Mouse (Mus musculus) bone marrow, adult 2 months (tissue): ENCODE measurements around the gene Krt7. TPM values are rescaled to one million over a fixed set of nuclear protein-coding genes. Genes with fewer than 3 reads are reported as not detected.

Experiments
- H3K27ac ChIP-seq: fragments of 200-500 bp; 2 replicates; pipeline ENCODE4 v1.5.1; 2012; ENCODE audit warnings: low read depth, mild to moderate bottlenecking, control low read depth, inconsistent platforms, low read length; ENCODE audit not compliant: control insufficient read depth, poor library complexity, insufficient read depth
- H3K4me1 ChIP-seq: fragments of 200-500 bp; 2 replicates; pipeline ENCODE4 v1.6.1; 2011; ENCODE audit warnings: low read length; ENCODE audit not compliant: control insufficient read depth, insufficient read depth
- H3K4me3 ChIP-seq: fragments of 200-500 bp; replicated peaks from 2 replicates; pipeline ENCODE3; 2011; ENCODE audit warnings: mild to moderate bottlenecking, low read depth, low read length, control low read depth; ENCODE audit not compliant: control insufficient read depth
- CTCF ChIP-seq: fragments of 200-500 bp; IDR thresholded peaks from 2 replicates; pipeline ENCODE4 v1.5.1; 2011; ENCODE audit warnings: low read length, control low read depth; ENCODE audit not compliant: control insufficient read depth, insufficient read depth
- POLR2A ChIP-seq: fragments of 200-500 bp; IDR thresholded peaks from 2 replicates; pipeline ENCODE4 v1.6.1; 2011; ENCODE audit warnings: low read depth, mild to moderate bottlenecking, control low read depth, low read length, borderline replicate concordance; ENCODE audit not compliant: control insufficient read depth
- WGBS: fragments of 180-500 bp; shearing (Covaris S2); methylation state at CpG from one replicate; pipeline ENCODE4 v1.1.7; 2018; 5-methylcytosine and 5-hydroxymethylcytosine counted together
- polyA plus RNA-seq: library from polyadenylated mRNA; stranded (reverse); fragments of >200 nt; gene quantifications from 2 replicates; pipeline ENCODE4 v1.2.4, GENCODE M21; 2011; ENCODE audit warnings: low replicate concordance; ENCODE audit not compliant: missing spikeins, insufficient read depth, insufficient read length

Gene Krt7
- polyA plus RNA-seq, 1 experiment = 4.3 TPM

GRCm38 (mm10) chr15:101367497-101367896 is 43.3 kb upstream of the Krt7 start:
- Histone ChIP-seq H3K4me1 (peaks cover 10% of the 10 kb centered on the region), H3K4me3 (peak overlapping the region; percentile 24), H3K27ac (peak overlapping the region; percentile 52)
- no peak for TF ChIP-seq POLR2A
- TF ChIP-seq CTCF = no peak
- whole genome bisulfite sequencing = 39% methylated on average over 8 of the region's 8 CpGs

- H3K4me1 ChIP-seq = peaks cover 11% of the 10 kb centered on the region
- 62% methylated on average over 6 of the region's 6 CpGs for WGBS
- TF ChIP-seq CTCF (no peak), POLR2A (no peak)
- peak overlapping the region; percentile 4 for H3K27ac ChIP-seq
- H3K4me3 ChIP-seq = no peak overlapping the region
Observed at GRCm38 (mm10) chr15:101368015-101368414, 42.8 kb upstream of the Krt7 start.

- Histone ChIP-seq H3K4me1 (peaks cover 11% of the 10 kb centered on the region), H3K4me3 (no peak overlapping the region), H3K27ac (peak overlapping the region; percentile 6; the same call in 1 of the 2 replicates)
- no peak for TF ChIP-seq CTCF
- TF ChIP-seq POLR2A = no peak
- WGBS = 51% methylated on average over 11 of the region's 11 CpGs
Observed at GRCm38 (mm10) chr15:101368502-101369381, 42.1 kb upstream of the Krt7 start.

- Histone ChIP-seq H3K27ac (no peak overlapping the region), H3K4me3 (no peak overlapping the region), H3K4me1 (peaks cover 11% of the 10 kb centered on the region)
- 81% methylated on average over 12 of the region's 12 CpGs for WGBS
- TF ChIP-seq POLR2A = no peak
- no peak for TF ChIP-seq CTCF
Observed at GRCm38 (mm10) chr15:101369382-101370100, 41.3 kb upstream of the Krt7 start.

- peak within 1 kb of the TSS; percentile 86 for H3K27ac ChIP-seq
- TF ChIP-seq CTCF = no peak
- TF ChIP-seq POLR2A = no peak
Observed at GRCm38 (mm10) chr15:101370101-101370911, 40.5 kb upstream of the Krt7 start, which contains the start of gene Krt80. Gene Krt80, minus strand, starts transcription at chr15:101370162.

GRCm38 (mm10) chr15:101371141-101371985 is 39.5 kb upstream of the Krt7 start:
- H3K4me1 ChIP-seq = peaks cover 12% of the 10 kb centered on the region
- peak overlapping the region; percentile 86 for H3K27ac ChIP-seq
- WGBS = 63% methylated on average over 15 of the region's 15 CpGs
- TF ChIP-seq POLR2A (no peak), CTCF (no peak)
- H3K4me3 ChIP-seq = no peak overlapping the region

More at GRCm38 (mm10) chr15:101370101-101370911, 40.5 kb upstream of the Krt7 start, which contains the start of gene Krt80:
- Histone ChIP-seq H3K4me1 (peaks cover 11% of the 10 kb centered on the region), H3K4me3 (no peak within 1 kb of the TSS)
- WGBS = 80% methylated on average over 22 of the region's 22 CpGs

- peaks cover 13% of the 10 kb centered on the region for H3K4me1 ChIP-seq
- WGBS = 73% methylated on average over 7 of the region's 7 CpGs
- H3K4me3 ChIP-seq = no peak overlapping the region
- peak overlapping the region; percentile 76 for H3K27ac ChIP-seq
- no peak for TF ChIP-seq POLR2A
Observed at GRCm38 (mm10) chr15:101372131-101372977, 38.5 kb upstream of the Krt7 start.
